Mouse (Mus musculus) frontal cortex, adult (tissue): ENCODE measurements around the gene Sh2d5.

Experiments
- ATAC-seq: cut with Nextera tagmentation; 2 replicates; pipeline ENCODE4 v1.9.2; 2017; ENCODE audit warnings: mild to moderate bottlenecking, moderate library complexity, mixed read lengths; ENCODE audit not compliant: low TSS enrichment

The Sh2d5 gene

GRCm38 (mm10) chr4:138259482-138259881, 9.3 kb downstream of the Sh2d5 start:
- ATAC-seq: no peak

- peak; percentile 79 for ATAC-seq
These were observed 11.9 kb downstream of the Sh2d5 start for GRCm38 (mm10) chr4:138261843-138262681.

- no peak for ATAC-seq
These were observed 17.7 kb downstream of the Sh2d5 start for GRCm38 (mm10) chr4:138267869-138268268.

GRCm38 (mm10) chr4:138272011-138272997, 22.1 kb downstream of the Sh2d5 start:
- peak; percentile 79 for ATAC-seq

DNA sequence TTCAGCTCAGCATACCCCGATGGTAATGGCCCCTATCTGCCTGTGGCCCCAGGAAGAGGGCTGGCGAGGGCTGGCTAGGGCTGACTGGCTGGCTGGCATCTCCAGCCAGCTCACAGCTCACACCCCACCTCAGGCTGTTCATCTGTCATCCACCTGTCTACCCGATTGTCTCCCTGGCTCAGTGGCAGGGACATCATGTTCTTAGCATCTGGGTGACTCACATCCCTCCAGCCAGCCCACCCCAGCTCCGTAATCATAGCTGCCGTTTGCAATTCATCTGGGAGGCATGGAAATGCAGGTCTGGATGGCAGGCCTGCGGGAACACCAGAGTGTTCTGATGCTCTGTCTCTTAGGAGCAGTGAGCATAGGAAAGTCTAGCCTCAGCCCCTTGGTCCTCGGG, 28.1 kb downstream of the Sh2d5 start:
- ATAC-seq: peak; percentile 36; the same call in 1 of the 2 replicates

DNA sequence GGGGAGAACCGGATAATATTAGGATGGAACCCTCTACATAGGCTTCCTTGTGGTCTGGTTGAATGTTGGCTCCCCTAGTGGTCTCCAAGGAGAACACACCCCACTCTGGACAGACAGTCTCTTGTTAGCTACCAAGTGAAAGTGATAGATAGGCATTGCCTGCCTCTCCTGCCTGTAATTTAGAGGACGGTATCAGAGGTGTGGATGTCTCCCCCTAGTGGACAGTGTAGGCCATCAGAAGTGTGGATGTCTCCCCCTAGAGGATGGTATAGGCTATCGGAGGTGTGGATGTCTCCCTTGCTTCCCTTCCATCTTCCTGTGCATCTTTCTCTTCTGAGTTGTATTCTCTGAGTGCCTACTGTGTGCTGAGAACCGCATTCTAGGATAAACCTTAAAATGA, 32.6 kb downstream of the Sh2d5 start:
- ATAC-seq: peak; percentile 91

- no peak for ATAC-seq
These were observed 36.2 kb downstream of the Sh2d5 start for GRCm38 (mm10) chr4:138286411-138286810.

DNA sequence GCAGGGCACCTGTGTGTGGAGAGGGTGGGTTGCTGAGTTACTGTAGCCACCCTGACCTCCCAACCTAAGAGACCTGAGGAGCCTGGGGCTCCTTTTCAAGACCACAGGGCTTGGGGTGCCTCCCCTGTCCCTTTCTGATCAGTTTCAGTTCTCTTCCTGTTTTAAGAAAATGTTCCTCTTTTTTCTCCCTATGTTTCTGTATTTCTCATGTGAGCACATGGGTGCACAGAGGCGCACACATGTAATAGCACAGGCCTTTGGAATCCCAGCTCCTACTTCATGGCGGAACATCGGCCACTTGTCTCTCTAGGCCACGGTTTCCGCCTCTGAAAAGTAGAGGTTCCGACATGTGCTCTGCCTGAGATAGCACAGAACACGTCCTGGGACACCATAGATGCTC, 38.5 kb downstream of the Sh2d5 start:
- ATAC-seq: no peak

DNA sequence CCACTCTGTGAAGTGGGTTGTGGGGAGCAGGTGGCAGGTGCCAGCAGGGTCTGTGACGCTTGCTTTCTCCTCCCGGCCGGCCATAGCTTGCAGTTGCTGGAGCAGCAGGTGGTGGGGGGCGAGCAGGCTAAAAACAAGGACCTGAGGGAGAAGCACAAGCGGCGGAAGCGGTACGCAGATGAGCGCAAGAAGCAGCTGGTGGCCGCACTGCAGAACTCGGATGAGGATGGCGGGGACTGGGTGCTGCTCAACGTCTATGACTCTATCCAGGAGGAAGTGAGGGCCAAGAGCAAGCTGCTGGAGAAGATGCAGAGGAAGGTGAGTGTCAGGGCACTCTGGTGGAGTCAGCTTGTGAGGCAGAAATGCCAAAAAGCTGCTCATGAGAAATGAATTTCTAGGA, 41.8 kb downstream of the Sh2d5 start:
- ATAC-seq: no peak

GRCm38 (mm10) chr4:138293261-138293948, 43.2 kb downstream of the Sh2d5 start:
- peak; percentile 62 for ATAC-seq

DNA sequence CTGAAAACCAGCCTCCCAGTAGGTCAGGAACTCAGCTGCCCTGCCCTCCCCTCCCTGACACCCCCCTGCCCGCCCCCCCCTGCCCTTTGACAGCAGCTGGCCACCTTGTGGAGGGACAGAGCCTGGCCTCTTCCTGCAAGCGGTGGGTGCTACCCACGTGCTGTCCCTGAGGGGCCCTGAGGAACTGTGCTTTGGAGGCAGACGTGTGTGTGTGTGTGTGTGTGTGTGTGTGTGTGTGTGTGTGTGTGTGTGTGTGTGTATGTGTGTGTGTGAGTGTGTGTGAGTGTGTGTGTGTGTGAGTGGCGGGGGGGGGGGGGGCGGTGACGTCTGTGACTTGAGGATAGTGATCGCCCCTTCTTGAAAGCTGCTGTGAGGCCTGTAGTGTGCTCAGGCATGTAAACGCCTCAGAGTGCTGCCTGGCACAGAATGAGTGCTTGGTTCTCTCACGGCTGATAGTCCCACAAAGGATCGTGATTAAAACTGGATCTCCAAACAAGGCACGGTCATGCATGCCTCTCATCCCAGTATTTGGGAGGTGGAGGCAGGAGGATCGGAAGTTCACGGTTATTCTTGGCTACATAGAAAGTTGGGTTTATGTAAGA, 43.8 kb downstream of the Sh2d5 start:
- no peak for ATAC-seq

DNA sequence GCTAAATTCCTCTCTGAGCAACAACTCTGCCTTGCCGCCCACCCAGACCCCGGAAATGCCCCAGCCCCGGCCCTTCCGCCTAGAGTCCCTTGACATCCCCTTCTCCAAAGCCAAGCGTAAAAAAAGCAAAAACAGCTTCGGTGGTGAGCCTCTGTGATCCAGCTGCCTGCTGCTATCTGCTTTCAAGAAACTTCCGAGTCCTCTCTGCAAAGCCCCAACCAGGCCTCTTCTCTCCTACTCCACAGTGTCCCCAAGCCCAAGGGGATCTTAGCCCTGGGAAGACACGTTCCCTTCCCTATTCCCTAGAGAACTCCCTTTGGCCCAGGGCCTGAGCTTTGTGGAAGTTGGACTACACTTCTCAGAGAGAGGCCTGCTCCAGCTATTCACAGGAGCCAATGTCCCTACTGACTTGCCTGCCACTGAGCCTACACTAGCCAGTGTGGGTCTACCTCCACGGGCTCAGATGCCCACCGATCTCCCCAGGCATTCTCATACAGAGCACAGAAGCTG, 51.1 kb downstream of the Sh2d5 start:
- ATAC-seq: no peak

GRCm38 (mm10) chr4:138303011-138303410, 52.8 kb downstream of the Sh2d5 start:
- ATAC-seq: no peak

GRCm38 (mm10) chr4:138303742-138304141, 53.5 kb downstream of the Sh2d5 start:
- no peak for ATAC-seq

- peak; percentile 95 for ATAC-seq
These were observed 54.3 kb downstream of the Sh2d5 start, which contains the start of gene Ddost for GRCm38 (mm10) chr4:138304340-138305104. Gene Ddost, plus strand, starts transcription at chr4:138304730.

DNA sequence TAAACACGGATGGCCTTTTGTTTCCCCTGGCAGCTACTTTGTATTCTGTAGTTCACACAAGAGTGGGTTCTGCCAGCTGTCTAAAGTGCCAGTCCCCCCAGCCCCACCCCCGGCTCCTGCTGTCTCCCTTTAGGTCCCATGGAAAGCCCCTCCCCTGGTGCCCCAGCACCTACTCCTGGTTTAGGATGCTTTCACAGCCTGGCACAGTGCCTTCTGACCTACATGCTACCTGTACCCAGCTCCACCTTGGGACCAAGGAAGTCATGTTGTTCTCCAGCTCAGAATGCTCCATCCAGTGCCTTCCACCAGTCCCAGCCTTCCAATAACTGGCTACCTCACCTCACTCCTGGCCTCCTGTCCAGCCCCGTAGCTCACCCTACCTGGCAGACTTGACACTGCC, 56.8 kb downstream of the Sh2d5 start:
- ATAC-seq: no peak

GRCm38 (mm10) chr4:138307739-138308138, 57.5 kb downstream of the Sh2d5 start:
- no peak for ATAC-seq

- ATAC-seq: no peak
These were observed 60.2 kb downstream of the Sh2d5 start for GRCm38 (mm10) chr4:138310311-138310910.
